Mouse (Mus musculus) T-helper 2 cell (primary cell): ENCODE measurements around the gene Olfr1121.
"Not testable (repeated sequence)": the region's sequence is repeated elsewhere in the genome, so short reads cannot be mapped to it uniquely, and the experiment has no call there.

Experiments
- in situ Hi-C: fragments of 300-600 bp; cut with MboI, MseI; formaldehyde crosslinking; loops from one replicate; pipeline ENCODE4 v1.15.1; 2025; ENCODE audit warnings: high pct_unique_total_duplicates

The Olfr1121 gene

GRCm38 (mm10) chr2:87369595-87369994, at the start of gene Olfr1121:
Olfr1121 (plus strand) TSS chr2:87369895.
- in situ Hi-C loops, result no loop called here

DNA sequence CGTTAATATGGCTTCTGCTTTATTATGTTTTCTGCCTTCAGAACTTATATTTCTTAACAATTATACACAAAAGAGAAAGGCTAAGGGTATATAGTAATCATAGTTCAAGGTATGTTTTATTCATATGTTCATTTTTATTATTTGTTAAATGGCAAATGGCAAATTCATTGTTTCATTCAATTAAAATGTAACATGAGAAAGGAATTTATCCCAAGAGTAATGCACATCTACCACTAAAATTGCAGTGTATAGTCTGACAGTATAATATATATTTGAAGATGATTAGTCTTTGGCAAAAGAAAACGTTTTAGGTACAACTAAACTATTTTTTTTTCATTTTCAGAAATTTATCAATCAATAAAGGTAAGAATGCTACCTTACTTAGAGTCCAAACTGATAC, 15.2 kb upstream of the Olfr1121 start, which contains the start of gene Olfr1120:
Gene Olfr1120, plus strand, starts transcription at position 301 of the 400 bp plus-strand sequence.
- in situ Hi-C loops, result no loop called here

DNA sequence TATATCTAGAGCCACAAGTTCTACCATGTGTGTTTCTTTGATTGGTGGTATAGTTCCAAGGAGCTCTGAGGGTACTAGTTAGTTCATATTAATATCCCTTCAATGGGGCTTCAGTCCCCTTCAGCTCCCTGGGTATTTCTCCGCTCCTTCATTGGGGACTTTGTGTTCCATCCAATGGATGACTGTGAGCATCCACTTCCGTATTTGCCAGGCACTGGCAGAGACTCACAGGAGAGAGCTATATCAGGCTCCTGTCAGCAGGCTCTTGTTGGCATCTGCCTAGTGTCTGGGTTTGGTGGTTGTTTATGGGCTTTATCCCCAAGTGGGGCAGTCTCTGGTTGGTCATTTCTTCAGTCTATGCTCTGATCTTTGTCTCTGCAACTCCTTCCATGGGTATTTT, 9.6 kb upstream of the Olfr1121 start:
- in situ Hi-C loops, result not testable (repeated sequence)

DNA sequence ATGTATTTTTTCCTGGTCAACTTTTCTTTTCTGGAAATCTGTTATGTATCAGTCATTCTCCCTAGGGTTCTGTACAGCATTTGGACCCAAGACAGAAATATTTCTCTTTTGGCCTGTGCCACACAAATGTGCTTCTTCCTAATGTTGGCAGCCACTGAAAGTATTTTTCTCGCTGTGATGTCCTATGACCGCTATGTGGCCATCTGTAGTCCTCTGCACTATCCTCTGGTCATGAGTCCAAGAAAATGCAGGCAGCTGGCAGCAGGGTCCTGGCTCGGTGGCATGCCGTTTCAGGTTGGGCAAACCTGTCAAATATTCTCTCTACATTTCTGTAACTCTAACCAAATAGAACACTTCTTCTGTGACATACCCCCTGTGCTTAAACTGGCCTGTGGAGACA, 2.0 kb downstream of the Olfr1121 start:
- in situ Hi-C loops, result no loop called here

- in situ Hi-C loops, result no loop called here
Measured at GRCm38 (mm10) chr2:87383935-87384334, 14.2 kb downstream of the Olfr1121 start.

DNA sequence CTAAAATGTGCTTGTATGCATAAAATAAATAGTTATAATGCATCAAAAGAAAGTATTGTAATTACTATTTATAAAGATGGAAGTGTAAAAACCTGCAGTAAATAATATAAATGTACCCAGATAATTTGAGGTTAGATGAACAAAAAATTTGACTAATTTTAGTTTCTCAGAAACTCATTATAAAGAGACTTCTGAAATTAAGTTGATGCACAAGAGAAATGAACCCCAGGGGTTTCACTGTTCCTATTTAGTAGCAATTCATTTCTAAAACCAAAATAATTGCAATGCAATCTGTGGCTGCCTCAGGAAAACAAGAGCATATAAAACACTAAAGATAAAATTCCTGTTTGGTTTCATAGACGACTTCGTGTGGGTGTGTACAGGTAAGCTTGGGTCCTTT, 15.9 kb downstream of the Olfr1121 start, which contains the start of gene Olfr1122:
Gene Olfr1122, plus strand, starts transcription at position 301 of the 400 bp plus-strand sequence.
- in situ Hi-C loops, result no loop called here

DNA sequence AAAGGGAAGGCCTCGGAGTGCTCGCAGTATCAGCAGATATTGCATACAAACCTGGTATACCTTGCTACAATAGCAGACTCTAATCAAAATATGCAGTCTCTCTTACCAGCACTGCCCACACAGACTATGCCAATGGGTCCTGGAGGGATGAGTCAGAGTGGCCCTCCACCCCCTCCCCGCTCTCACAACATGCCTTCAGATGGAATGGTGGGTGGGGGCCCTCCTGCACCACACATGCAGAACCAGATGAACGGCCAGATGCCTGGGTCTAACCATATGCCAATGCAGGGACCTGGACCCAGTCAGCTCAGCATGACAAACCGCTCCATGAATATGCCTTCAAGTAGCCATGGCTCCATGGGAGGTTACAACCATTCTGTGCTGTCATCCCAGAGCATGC, 23.9 kb downstream of the Olfr1121 start:
- in situ Hi-C loops, result not testable (repeated sequence)

DNA sequence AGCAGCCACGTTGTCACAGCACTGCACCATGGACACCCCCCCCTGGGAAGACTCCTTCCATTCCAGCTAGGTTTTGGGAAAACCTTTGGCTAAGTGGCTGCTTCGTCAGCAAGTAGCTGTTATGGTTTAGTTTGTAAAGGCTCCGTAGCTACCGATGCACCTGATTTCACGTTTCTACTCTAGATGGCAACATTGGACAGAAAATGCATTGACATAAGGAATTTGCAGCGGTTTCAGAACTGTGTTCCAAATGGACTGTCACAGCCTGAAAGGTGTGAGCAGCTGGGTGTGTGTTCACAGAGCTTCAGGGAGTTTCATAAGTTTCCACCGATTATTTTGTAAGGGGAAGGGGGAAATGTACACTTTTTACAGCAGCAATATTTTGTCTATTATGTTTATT, 25.0 kb downstream of the Olfr1121 start:
- in situ Hi-C loops, result not testable (repeated sequence)

DNA sequence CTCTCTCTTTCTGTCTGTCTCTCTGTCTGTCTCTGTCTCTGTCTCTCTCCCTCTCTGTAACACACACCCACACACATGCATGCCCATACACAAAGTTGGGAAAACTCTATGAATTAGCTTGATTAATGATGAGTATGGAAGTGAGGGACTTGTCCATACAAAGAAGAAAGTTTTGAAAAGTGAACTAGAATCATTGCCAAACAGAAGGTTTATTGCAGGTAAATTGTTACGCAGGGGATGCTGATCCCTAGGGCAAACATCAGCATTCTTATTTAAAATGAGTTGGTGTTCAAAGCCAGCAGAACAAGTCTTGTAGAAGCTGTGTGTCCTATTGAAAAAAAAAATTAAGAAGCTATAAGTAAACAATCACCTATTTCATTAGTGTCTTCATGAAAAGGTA, 46.6 kb downstream of the Olfr1121 start, which contains the start of gene Olfr1123:
Gene Olfr1123, plus strand, starts transcription at position 301 of the 400 bp plus-strand sequence.
- in situ Hi-C loops, result no loop called here
